Mouse (Mus musculus): Measurements from ENCODE around the gene Sf3b3.

- TF ChIP-seq CTCF (IDR thresholded peaks at IDR 0.05; ENCODE audit: low read depth, low read length) (no peak), POLR2A (IDR thresholded peaks at IDR 0.05; ENCODE audit: extremely low read depth, insufficient read depth, low read length) (no peak)
These were observed 42.7 kb downstream of the Sf3b3 start for GRCm38 (mm10) chr8:110803856-110804255.

Measured in liver, adult 2 months (tissue).